Mouse (Mus musculus) cortical plate, adult 2 months (tissue): ENCODE data around the gene Eml3.

Source experiments
- CTCF ChIP-seq: fragments of 200-500 bp; IDR thresholded peaks from 2 replicates; pipeline ENCODE4 v1.5.1; 2011; ENCODE audit warnings: mild to moderate bottlenecking, control low read depth, low read length; ENCODE audit not compliant: insufficient read depth; ENCODE audit errors: extremely low read depth
- POLR2A ChIP-seq: fragments of 200-500 bp; IDR thresholded peaks from 2 replicates; pipeline ENCODE4 v1.6.1; 2011; ENCODE audit warnings: mild to moderate bottlenecking, low read length, control low read depth; ENCODE audit not compliant: insufficient read depth; ENCODE audit errors: extremely low read depth

DNA sequence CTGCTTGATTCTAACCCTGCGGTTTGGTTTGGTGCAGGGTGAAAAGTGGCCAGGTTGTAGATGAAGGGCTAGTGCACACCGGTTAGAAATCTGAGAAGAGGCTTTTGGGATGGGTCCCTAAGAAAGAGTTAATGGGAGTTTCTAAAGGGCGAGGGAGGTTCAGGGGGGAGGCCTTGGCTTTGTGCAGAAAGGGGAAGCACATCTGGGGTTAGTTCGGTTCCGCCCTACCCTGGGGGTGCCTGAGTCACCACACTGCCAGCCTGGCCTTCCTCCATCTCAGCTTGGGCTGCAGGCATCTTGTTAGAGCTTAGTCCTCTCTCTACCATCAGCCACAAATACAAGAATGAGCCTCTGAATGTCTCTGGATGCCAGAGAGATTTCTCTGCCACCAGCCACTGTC is 51.4 kb downstream of the Eml3 start:
- TF ChIP-seq POLR2A (no peak), CTCF (no peak)
